Mouse (Mus musculus) C2C12 (cell line): Measurements from ENCODE around the gene Mef2a.

Experiments
- CEBPB ChIP-seq: IDR thresholded peaks from one replicate; pipeline ENCODE4 v1.6.1; 2011; ENCODE audit warnings: low read depth, mild to moderate bottlenecking, control low read depth, moderate library complexity
- CTCF ChIP-seq: IDR thresholded peaks from one replicate; pipeline ENCODE4 v1.5.1; 2011; ENCODE audit not compliant: control insufficient read depth, insufficient read depth, insufficient read length
- FOSL1 ChIP-seq: IDR thresholded peaks from one replicate; pipeline ENCODE4 v1.8.0; 2011; ENCODE audit warnings: mild to moderate bottlenecking, low read length; ENCODE audit not compliant: poor library complexity, insufficient read depth, severe bottlenecking
- MAX ChIP-seq: IDR thresholded peaks from one replicate; pipeline ENCODE4 v1.6.1; 2011; ENCODE audit warnings: mild to moderate bottlenecking, control low read depth
- MYOD1 ChIP-seq: IDR thresholded peaks from one replicate; pipeline ENCODE4 v1.6.1; 2011; ENCODE audit warnings: low read depth; ENCODE audit not compliant: control insufficient read depth, insufficient read length
- MYOG ChIP-seq: IDR thresholded peaks from one replicate; pipeline ENCODE4 v1.6.1; 2011; ENCODE audit not compliant: control insufficient read depth, insufficient read length; ENCODE audit errors: extremely low read depth
- USF1 ChIP-seq: IDR thresholded peaks from one replicate; pipeline ENCODE4 v1.6.1; 2011; ENCODE audit warnings: low read depth, mild to moderate bottlenecking, control low read depth, moderate library complexity

DNA sequence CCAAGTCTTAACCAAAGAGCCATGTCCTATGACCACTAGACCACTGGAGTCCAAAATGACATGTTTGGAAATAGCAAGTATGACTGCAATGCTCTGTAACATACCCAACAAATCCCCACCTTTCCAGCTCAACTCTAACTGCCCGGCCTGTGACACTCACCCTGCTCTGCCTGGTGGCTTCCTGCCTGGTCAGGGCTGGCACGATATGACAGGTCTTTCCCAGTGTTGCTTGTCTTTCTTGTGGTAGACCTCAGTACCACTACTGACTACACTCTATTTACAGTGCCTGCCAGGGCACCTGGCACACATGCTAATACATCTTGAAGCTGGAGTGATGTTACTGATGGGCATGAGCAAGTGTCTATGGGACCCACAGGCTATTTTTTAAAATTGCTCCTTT lies 134.9 kb downstream of the Mef2a start:
- no peak for TF ChIP-seq CTCF
- TF ChIP-seq MAX, result no peak
- no peak for TF ChIP-seq USF1
- TF ChIP-seq MYOG, result no peak
- TF ChIP-seq MYOD1, result no peak
- TF ChIP-seq CEBPB, result no peak
- no peak for TF ChIP-seq FOSL1
